Mouse (Mus musculus) limb, embryonic 14.5 days (tissue): Measurements from ENCODE around the gene Egfl7. TPM values are rescaled to one million over a fixed set of nuclear protein-coding genes. Genes with fewer than 3 reads are reported as not detected.

Experiments used
- ATAC-seq: fragments of 200-750 bp; cut with Nextera tagmentation; 2 replicates; pipeline ENCODE4 v1.8.0; 2017; ENCODE audit warnings: low read depth, moderate number of reproducible peaks, moderate TSS enrichment; ENCODE audit not compliant: low FRiP score
- DNase-seq: peaks from one replicate; pipeline ENCODE4 v3.0.0-alpha.2; 2015; ENCODE audit warnings: low spot score
- H3K27ac ChIP-seq: fragments of 300-500 bp; sonication (generic); replicated peaks from 2 replicates; pipeline ENCODE4 v1.5.1; 2014; ENCODE audit warnings: low read depth, mild to moderate bottlenecking, low read length, moderate library complexity, mixed read lengths
- H3K27me3 ChIP-seq: fragments of 300-500 bp; sonication (generic); 2 replicates; pipeline ENCODE4 v1.6.1; 2014; ENCODE audit warnings: low read length, mixed read lengths; ENCODE audit not compliant: control insufficient read depth, insufficient read depth
- H3K36me3 ChIP-seq: fragments of 300-500 bp; sonication (generic); 2 replicates; pipeline ENCODE4 v1.6.1; 2014; ENCODE audit warnings: mild to moderate bottlenecking, low read length, moderate library complexity, mixed read lengths; ENCODE audit not compliant: control insufficient read depth, insufficient read depth
- H3K4me1 ChIP-seq: fragments of 300-500 bp; sonication (generic); 2 replicates; pipeline ENCODE4 v1.6.1; 2014; ENCODE audit warnings: antibody characterized with exemption, low read length, mixed read lengths; ENCODE audit not compliant: control insufficient read depth, insufficient read depth
- H3K4me2 ChIP-seq: fragments of 300-500 bp; sonication (generic); replicated peaks from 2 replicates; pipeline ENCODE4 v1.6.1; 2014; ENCODE audit warnings: low read depth, mild to moderate bottlenecking, low read length, moderate library complexity; ENCODE audit not compliant: severe bottlenecking
- H3K4me3 ChIP-seq: fragments of 300-500 bp; sonication (generic); replicated peaks from 2 replicates; pipeline ENCODE4 v1.5.1; 2014; ENCODE audit warnings: low read length
- H3K9ac ChIP-seq: fragments of 300-500 bp; sonication (generic); 2 replicates; pipeline ENCODE4 v1.6.1; 2014; ENCODE audit warnings: mild to moderate bottlenecking, low read depth, low read length, moderate library complexity; ENCODE audit not compliant: severe bottlenecking
- H3K9me3 ChIP-seq: fragments of 300-500 bp; sonication (generic); 2 replicates; pipeline ENCODE4 v1.6.1; 2016; ENCODE audit warnings: low read length; ENCODE audit not compliant: control insufficient read depth
- POLR2A ChIP-seq: fragments of 200-500 bp; IDR thresholded peaks from 2 replicates; pipeline ENCODE4 v1.8.0; 2012; ENCODE audit warnings: inconsistent platforms, mild to moderate bottlenecking, moderate library complexity, borderline replicate concordance; ENCODE audit not compliant: insufficient read depth, insufficient read length; ENCODE audit errors: extremely low read depth
- WGBS: fragments of 180-500 bp; shearing (Covaris S2); extraction: QIAGEN DNeasy Blood & Tissue Kit; methylation state at CpG from one replicate; pipeline ENCODE4 v1.1.7; 2014; 5-methylcytosine and 5-hydroxymethylcytosine counted together
- polyA plus RNA-seq, 2 experiments: library from polyadenylated mRNA; depleted of rRNA in 1 of 2; stranded (reverse) in 1 of 2; unstranded in 1 of 2; fragments of >200 nt; fragmentation: Nextera tagmentation in 1 of 2; extraction: Ambion mirVana in 1 of 2; gene quantifications; 2 replicates each; pipeline versions ENCODE4 v1.2.1 to v1.2.3; 2012 to 2014

Egfl7 gene
- polyA plus RNA-seq, 2 experiments = 108 to 262 TPM

DNA sequence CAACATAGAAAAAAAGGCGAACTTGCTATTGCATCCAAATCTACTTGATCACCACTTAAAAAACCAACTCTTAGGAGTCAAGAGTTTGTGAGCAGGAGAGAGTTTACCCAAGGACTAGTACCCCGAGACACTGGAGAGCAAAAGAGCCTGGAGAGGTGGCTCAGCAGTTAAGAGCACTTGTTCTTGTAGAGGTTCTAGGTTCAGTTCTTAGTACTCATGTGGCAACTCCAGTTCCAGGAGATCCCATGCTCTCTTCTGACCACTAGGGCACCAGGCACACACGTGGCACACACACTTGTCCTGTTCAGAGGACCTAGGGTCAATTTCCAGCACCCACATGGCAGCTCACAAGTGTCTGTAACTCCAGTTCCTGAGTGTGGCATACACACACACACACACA lies 46.3 kb downstream of the Egfl7 start:
- Histone ChIP-seq H3K9me3 (no peaks in the 10 kb centered on the region), H3K4me3 (no peak overlapping the region), H3K4me1 (peaks cover 14% of the 10 kb centered on the region), H3K27ac (no peak overlapping the region), H3K27me3 (no peaks in the 10 kb centered on the region), H3K9ac (no peak overlapping the region), H3K4me2 (no peak overlapping the region), H3K36me3 (0 out of 2 replicates have a peak, but pooled peaks cover 5% of the 10 kb centered on the region)
- no peak for ATAC-seq
- WGBS = 65% methylated on average over 3 of the region's 3 CpGs
- TF ChIP-seq POLR2A = no peak
- no peak for DNase-seq

DNA sequence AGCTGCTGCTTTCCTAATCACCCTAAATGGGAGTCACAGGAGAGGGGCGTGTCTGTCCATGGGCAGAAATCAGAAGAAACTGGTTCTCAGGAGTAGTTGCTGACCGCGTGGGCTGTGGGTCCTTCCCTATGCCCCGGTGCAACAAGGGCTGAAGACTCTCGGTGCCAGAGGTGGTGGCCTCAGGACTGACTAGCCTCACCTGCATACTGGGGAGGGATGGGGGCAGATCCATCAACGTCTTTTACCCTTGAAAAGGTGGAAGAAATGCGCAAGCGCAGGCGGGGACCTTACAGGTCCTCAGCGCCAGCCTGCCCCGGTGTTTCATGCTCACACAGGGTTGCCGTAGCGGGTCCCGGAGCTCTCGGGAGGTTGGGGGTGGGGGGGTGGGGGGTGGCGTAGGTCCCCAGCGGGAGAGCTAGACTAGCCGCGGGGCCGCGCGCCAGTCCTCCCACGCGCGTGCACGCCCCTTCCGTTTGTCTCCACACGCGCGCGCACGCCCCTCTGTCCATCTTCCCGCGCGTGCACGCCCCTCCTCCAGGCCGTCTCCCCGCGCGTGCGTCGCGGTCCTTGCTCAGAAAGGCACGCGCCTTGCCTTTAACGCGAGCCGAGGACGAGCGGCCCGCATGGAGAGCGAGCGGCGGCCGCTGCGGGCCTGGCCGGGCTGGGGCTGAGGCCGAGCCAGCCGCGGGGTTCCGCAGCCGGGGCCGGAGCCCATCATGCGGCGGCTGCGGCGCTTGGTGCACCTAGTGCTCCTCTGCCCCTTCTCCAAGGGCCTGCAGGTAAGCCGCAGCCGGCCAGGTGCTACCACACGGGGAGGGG lies 48.3 kb downstream of the Egfl7 start, which contains the start of gene Fam69b:
TSS of gene Fam69b (plus strand) at position 537 of the 819 bp plus-strand sequence.
- peak; percentile 50; the same call in 1 of the 2 replicates for TF ChIP-seq POLR2A
- Histone ChIP-seq H3K4me3 (peak within 1 kb of the TSS; percentile 76), H3K27ac (peak within 1 kb of the TSS; percentile 58; the same call in 1 of the 2 replicates), H3K4me1 (peaks cover 18% of the 10 kb centered on the region), H3K9ac (peak within 1 kb of the TSS; percentile 93), H3K27me3 (no peaks in the 10 kb centered on the region), H3K9me3 (no peaks in the 10 kb centered on the region), H3K36me3 (0 out of 2 replicates have a peak, but pooled peaks cover 5% of the 10 kb centered on the region), H3K4me2 (peak within 1 kb of the TSS; percentile 92)
- DNase-seq = peak; percentile 89
- WGBS = under 1% methylated on average over 39 of the region's 70 CpGs
- peak; percentile 74 for ATAC-seq

- Histone ChIP-seq H3K9ac (peak overlapping the region; percentile 93), H3K27me3 (no peaks in the 10 kb centered on the region), H3K4me3 (peak overlapping the region; percentile 76), H3K36me3 (peaks cover 11% of the 10 kb centered on the region; the same call in 1 of the 2 replicates), H3K4me1 (peaks cover 18% of the 10 kb centered on the region), H3K4me2 (peak overlapping the region; percentile 92), H3K9me3 (no peaks in the 10 kb centered on the region), H3K27ac (peak overlapping the region; percentile 58; the same call in 1 of the 2 replicates)
- no peak for TF ChIP-seq POLR2A
- DNase-seq (no peak), ATAC-seq (peak; percentile 18)
- WGBS = 21% methylated on average over 5 of the region's 5 CpGs
Measured at GRCm38 (mm10) chr2:26628792-26629437, 49.1 kb downstream of the Egfl7 start.

DNA sequence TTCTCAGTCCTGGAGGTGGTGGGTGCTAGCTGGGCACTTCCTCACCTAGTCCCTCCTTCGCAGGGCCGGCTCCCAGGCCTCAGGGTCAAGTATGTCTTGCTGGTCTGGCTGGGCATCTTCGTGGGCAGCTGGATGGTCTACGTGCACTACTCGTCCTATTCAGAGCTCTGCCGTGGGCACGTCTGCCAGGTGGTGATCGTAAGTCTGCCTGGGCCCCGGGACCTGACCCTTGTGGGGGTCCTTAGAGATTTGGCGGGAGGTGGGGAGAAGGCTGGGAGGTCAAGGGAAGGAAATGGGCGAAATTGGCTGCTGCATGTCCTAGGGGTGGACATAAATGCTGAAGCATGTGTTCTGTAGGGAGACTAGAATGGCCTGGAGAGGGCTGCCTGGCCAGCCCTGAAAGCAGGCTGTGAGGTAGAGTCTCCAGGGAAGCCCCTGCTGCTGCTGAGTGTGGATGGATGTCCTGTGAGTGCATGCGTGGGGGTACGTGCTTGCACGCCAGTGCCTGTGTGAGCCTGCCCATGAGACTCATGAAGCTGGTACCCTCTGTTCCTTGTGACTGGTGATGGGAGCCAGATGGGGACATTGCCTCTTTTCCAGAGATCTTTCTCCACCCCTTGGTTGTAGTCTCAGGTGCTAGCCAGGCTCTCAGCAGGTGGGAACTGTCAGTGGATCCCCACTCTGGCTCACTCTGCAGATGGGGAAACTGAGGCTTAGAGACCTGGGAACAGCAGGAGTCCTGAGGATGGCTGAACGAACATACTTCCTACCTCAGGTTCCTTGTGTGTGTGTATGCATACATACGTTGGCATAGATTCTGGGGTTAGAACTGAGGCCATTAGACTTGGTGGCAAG lies 53.0 kb downstream of the Egfl7 start:
- H3K27me3 ChIP-seq = no peaks in the 10 kb centered on the region
- DNase-seq (no peak), ATAC-seq (no peak)
- H3K4me1 ChIP-seq = peaks cover 19% of the 10 kb centered on the region
- WGBS = 76% methylated on average over 16 of the region's 16 CpGs
- TF ChIP-seq POLR2A = no peak
- no peaks in the 10 kb centered on the region for H3K9me3 ChIP-seq
- 0 out of 2 replicates have a peak overlapping the region, but pooled peaks have one; percentile 22 for H3K9ac ChIP-seq
- peaks cover 49% of the 10 kb centered on the region for H3K36me3 ChIP-seq
- no peak overlapping the region for H3K27ac ChIP-seq
- H3K4me3 ChIP-seq = no peak overlapping the region
- no peak overlapping the region for H3K4me2 ChIP-seq

DNA sequence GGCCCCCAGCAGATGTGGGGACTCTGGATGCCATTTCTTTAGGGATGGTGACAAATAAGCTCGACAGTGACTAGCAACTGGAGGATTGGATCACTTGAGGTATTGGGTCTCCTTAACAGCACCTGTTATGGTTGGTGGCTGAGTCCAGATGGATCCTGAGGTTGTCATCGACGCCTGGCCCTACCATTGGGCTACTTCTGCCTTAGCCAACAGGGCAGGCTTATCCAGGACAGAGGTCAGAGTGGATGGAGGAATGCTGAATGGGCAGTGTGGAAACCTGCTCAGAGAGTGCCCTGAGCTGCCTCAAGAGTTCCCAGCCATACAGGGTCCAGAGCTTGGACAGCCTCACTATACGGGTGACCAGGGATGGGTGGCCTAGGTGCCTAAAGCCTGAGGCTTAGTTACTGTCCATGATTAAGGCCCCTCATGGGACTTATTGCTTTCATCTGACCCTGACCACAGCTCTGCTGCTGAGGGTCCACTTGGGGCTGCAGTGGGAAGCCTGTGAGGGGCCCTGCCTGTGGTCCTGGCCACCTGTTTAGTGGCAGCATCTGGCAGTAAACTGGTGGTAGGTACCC lies 54.2 kb downstream of the Egfl7 start:
- no peak for ATAC-seq
- 68% methylated on average over 4 of the region's 4 CpGs for WGBS
- DNase-seq = no peak
- TF ChIP-seq POLR2A = no peak
- Histone ChIP-seq H3K4me3 (no peak overlapping the region), H3K4me1 (peaks cover 27% of the 10 kb centered on the region), H3K9me3 (no peaks in the 10 kb centered on the region), H3K27ac (no peak overlapping the region; the same call in 1 of the 2 replicates), H3K36me3 (peaks cover 61% of the 10 kb centered on the region), H3K27me3 (no peaks in the 10 kb centered on the region), H3K9ac (no peak overlapping the region), H3K4me2 (no peak overlapping the region)
